Mouse (Mus musculus) mesoderm, embryonic 11.5 days (tissue): ENCODE measurements around the gene Fam169a.

Experiments
- DNase-seq: peaks from one replicate; pipeline ENCODE4 v3.0.0-alpha.2; 2012; ENCODE audit warnings: low read depth, low spot score

The Fam169a gene

DNA sequence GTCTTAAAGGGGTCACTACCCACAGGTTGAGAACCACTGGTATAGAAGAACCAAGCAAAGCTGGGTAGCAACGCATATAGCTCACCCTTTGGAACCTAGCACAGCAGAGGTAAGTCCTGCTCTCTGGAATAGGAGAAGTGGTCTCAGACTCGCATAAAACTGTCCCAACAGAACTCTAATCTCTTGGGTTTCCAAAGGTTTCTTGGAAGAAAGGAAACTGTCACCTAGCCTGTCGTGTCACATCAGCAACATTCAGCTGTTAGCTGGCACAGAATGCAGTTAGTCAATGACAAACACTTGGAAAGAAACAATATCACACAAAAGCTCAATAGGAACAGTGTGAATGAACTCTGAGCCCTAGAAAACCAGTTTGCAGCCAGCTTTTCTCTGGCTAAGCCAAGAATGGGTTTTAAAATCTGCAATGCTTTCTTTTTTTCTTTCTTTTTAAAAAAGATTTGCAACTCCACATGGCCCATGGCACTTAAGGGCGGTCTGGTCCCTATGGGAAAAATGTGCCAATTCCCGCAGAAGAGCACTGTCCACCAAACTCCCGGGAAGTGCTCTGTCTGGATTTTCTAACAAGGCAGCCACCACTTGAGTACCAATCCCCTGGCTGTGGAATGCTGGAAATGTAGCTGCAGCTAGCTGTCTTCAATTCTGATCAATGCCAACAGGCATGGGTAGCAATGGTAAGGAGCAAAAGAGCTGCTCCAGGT is 113.2 kb downstream of the Fam169a start:
- no peak for DNase-seq
